Mouse (Mus musculus) right cerebral cortex, postnatal 25 days (tissue): ENCODE measurements around the gene Vezf1.
"Not testable (repeated sequence)": the region's sequence is repeated elsewhere in the genome, so short reads cannot be mapped to it uniquely, and the experiment has no call there.

ENCODE experiments used
- DNase-seq: peaks from one replicate; pipeline ENCODE4 v3.0.0; 2022

Vezf1 gene

DNA sequence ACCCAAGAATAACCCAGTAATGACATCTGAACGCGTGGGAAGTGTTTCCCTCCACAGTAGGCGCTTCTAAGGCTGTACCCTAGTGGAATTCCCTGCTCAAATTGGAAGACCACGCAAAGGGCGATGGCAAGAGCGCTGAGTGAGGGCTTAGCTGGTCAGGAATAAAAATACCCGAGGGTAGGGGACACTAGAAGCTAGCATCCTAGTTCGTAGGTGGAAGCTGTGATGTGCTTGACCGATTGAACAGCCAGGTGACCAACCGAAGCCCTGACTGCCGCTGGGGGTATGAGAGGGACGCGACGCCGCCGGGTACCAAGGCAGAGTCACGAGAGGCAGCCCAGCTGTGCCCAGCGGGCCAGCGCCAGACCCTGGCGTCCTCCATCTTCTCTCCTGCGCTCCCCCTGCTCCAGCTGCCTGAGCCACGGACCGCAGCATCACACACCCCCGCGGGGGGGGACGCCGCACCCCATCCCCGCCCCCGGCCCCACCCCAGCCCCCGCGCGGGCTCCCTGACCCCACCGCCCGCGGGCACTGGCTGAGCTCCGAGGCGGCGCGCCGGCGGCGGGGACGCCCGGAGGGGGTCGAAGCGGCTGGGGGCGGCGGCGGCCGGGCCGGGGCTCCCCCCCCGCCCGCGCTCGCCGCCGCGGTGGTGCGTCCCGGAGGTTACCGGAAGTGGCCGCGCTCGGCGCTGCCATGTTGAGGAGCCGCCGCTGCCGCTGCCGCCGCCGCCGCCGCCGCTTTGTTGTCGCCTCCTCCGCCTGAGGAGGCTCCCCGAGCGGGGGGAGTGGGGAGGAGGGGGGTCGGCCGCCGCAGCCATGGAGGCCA is at the start of gene Vezf1:
Gene Vezf1, plus strand, starts transcription at position 694 of the 825 bp plus-strand sequence.
- peak; percentile 74 for DNase-seq

DNA sequence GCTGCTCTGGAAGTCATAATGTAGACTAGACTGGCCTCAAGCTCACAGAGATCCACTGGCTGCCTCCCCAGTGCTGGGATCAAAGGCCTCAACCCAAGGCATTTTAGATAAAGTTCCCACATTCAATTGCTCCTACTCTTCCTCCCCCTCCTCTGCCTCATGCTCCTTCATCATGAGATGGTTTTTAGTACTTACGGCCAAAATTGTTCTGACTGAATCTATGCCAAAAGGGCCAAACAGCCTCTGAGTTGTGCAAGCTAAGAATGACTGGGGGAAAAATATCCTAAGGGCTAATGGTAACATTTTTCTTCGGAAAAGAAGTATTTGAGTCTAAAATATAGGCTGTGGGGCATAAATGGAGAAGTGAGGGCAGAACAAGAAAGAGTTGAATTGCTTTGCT is 44.1 kb upstream of the Vezf1 start:
- DNase-seq, result no peak

DNA sequence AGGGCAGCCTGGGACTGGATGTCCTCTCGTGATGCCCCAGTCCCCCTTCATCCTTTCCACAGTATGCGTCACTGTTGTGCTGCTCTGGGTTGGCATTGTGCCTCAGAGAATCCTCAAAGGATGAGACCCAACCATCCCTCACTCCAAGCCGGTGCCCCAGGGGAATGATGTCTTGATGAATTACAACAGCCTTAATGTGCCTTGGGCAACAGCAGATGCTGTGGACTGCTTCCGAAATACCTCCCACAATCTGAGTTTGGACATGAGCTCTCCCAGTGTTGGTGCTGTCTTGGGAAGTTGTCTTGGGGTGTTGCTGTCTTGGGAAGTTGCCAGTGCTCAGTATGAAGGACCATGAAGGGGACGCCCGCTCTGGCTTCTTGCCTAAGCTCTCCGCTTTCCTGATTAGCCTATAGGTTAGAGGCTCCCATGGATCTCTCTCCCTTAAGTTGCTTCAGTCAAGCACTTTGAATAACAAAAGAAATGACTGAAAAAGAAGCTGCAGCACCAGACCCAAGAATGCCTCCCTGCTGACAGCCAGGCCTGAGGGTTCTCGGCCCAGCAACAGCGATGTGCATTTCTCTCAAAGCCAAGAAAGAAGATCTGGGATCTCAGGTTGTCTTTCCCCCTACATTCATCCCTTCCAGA is 40.6 kb upstream of the Vezf1 start:
- no peak for DNase-seq

DNA sequence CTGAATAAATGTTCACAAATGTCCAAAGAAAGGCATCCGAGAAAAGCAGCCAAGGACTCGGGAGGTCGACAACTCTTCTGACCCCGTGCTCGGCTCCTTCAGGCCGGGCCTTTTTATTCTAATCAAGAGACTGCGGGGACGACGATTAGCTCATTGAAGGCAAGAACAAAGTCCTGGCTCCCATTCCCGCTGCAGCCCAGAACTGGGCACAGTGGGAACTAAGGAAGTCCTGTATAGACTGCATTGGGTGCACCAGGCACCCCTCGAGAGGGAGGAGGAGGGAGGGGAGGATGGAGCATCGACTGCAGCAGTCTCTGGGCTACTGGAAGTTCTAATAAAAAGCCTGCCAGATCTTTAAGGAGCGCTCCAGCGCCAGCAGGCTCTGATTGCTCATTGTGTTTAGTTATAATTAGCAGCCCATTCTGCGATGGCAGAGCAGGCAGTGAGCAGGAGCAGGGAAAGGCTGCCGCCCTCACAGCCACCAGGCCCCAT is 39.8 kb upstream of the Vezf1 start:
- peak; percentile 59 for DNase-seq

DNA sequence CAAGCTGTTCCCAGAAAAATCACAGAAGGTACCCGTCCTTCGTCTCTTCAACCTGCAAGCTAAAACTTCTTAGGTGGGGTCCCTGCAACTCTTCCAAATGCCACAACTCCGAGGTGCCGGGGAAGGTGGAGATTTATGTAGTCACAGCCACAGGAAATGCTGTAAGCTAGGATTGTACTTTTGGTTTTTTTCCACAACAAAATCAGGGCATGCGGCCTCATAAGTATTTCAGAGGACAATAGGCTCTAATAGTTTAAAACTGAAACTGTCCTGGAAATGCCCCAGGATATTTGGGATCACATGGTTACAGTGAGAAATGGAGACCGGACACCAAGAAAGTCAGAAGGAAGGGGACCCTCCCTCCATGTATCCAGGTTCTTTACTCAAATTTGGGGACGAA is 37.9 kb upstream of the Vezf1 start:
- no peak for DNase-seq

DNA sequence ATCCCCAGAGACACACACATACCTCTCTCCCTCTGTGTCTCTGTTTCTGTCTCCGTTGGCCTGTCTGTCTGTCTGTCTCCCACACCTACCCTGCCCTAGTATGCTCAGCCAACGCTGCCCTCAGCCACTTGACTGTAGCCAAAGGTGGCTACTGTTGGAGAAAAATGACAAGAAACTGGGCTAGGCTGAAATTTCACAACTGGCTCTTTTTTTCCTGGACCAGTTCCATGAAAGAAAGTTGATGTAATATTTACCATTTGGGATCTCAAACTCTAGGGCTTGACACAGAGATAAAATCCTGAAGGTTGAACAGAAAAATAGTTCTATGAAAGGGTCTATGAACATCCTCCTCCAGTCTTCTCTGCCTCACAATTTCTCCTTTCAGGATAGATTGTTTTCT is 37.2 kb upstream of the Vezf1 start:
- DNase-seq, result no peak

DNA sequence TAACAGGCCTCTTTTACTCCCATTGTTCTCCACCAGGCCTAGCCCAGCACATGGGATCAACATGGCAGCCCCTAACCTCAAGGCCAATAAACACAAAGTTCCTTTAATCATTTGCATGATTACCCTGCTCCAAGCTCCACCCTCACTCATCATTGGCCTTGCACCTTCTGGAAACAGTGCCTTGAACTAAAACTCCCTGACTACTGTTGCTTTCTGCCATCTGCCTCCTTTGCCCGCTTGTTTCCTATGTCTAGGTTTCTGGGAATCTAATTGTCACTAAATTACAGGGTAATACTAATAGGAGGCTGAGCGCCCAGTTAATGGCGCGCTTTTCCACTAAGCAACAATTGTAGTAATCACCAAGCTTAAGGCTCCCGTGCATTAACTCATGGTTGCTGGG is 36.3 kb upstream of the Vezf1 start:
- no peak for DNase-seq

DNA sequence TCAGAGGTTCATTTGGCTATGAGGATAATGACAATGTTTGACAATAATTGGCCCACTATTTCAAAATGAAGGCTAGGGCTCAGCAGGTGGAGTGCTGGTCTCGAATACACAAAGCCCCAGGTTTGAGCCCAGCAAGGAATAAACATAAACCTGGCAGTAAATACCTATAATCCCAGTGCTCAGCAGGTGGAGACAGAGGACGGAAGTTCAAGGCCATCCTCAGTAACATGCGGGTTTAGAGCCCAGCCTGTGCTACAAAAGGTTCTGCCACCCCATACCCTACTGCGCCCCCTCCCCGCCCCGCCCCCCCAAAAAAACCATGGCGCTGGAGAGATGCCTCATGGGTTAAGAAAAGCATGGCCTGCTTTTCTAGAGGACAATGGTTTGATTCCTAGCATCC is 32.1 kb upstream of the Vezf1 start:
- no peak for DNase-seq

DNA sequence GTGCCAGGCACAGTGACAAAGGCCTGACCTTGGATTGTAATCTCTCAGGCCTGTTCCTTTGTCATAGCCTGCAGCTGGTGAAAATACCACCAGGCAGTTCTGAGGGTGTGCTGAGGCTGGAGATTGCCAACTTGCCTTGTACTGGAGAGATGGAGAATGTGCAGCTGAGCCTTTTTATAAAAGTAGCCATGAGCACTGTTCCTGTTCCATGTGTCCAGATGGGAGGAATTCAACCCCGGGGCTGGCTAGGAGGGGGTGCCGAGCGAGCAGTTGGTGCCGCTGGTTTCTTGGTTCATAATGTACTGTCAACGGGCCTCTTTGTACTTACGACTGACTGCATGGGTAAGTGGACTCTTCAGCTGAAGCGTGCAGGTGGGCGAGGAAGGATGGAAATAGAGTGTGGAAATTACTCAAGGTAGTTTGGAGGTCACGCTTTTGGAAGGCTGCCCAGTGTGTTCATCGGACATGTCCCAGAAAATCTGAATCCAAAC is 31.3 kb upstream of the Vezf1 start:
- no peak for DNase-seq

DNA sequence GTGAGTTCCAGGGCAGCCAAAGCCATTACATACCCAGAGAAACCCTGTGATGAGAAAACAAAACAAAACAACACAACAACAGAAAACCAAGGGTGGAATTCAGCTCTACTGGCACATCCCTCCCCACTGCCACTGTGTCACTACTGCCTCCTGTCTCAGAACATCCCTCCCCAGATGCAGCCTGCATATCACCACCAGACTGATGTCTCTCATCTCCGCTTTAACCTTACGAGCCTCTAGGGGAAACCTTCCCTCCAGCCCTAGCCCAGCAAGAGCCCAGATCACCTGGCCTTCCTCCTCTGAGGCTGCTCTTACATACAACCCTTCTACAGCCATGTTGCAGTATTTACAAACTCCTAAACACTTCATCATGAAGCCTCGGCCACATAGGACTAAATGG is 30.7 kb upstream of the Vezf1 start:
- no peak for DNase-seq

DNA sequence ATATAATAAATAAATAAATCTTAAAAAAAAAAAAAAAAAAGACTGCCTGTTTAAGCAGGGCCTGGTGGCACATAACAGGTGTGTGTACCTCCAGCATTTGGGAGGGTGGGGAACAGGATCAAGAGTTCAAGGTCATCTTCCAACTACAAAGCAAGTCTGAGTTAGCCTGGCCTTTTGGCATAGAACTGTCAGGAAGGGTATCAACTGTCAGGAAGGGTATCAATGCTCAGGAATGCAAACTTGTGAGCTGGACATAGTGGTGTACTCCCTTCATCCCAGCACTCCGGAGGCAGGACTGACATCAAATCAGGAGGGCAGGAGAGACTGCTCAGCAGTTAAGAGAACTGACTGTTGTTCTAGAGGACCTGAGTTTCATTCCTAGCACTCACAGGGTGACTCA is 29.0 kb upstream of the Vezf1 start:
- no peak for DNase-seq

DNA sequence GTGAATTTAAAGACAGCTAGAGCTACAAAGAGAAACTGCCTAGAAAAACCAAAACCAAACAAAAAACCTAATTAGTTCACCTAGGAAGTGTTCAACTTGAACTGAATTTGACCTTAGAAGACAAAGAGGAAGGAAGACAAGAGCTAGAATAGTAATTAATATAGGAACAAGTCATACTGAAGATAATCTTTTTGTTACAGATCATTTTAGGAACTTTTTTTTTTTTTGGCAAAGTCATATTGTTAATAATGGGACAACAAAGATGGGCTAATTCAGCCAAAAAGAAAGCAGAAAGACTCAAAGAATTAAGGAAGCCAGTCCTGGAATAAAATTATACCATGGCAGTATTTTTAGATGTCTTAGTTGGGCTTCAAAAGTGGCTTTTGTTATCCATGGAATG is 23.8 kb upstream of the Vezf1 start:
- no peak for DNase-seq

DNA sequence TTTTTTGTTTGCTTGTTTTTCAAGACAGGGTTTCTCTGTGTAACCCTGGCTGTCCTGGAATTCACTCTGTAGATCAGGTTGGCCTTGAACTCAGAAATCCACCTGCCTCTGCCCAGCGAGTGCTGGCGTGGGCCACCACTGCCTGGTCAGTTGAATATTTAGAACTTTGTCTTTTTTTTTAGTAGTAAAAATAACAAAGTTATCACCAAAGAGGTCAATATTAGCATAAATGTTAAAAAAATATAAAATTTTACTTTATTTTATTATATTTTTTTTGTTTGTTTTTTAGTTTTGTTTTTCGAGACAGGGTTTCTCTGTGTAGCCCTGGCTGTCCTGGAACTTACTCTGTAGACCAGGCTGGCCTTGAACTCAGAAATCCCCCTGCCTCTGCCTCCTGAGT is 22.9 kb upstream of the Vezf1 start:
- not testable (repeated sequence) for DNase-seq

DNA sequence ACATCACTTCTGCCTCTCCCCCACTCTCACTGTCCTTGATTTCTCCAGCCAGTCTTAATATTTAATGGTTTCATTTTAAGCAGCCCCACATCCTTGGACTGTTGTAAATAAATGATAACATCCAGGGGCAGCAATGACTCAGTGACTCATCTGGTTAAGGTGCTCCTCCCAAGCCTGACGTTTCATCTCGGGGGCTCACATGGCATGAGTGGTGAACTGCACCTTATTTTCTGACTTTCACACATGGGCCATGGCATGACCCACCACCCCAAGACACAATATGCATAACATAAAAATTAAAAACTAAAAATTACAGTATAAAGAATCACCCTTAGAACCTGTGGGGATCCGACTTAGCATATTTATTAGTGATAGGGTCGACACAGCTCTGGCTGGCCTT is 22.2 kb upstream of the Vezf1 start:
- no peak for DNase-seq

DNA sequence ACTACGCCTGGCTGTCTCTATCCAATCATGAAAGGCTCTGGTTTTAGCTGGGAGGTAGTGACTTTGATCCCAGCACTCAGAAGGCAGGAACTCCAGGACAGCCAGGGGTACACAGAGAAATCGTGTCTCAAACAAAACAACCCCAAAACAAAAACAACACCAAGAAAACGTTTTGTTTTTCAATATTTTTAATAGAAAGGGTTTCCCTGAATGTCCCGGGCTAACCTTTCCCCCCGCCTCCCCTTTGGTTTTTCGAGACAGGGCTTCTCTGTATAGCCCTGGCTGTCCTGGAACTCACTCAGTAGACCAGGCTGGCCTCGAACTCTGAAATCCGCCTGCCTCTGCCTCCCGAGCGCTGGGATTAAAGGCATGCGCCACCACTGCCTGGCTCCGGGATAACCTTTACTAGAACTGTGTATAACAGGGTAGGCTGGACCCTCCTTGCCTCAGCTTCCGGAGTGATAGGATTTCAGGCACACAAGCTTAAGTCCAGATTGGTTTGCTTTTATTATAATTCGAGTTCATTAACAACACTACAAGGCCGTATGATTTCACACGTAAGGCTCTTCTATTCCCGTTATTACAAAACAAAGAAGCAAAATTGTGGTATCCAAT is 21.6 kb upstream of the Vezf1 start:
- no peak for DNase-seq

DNA sequence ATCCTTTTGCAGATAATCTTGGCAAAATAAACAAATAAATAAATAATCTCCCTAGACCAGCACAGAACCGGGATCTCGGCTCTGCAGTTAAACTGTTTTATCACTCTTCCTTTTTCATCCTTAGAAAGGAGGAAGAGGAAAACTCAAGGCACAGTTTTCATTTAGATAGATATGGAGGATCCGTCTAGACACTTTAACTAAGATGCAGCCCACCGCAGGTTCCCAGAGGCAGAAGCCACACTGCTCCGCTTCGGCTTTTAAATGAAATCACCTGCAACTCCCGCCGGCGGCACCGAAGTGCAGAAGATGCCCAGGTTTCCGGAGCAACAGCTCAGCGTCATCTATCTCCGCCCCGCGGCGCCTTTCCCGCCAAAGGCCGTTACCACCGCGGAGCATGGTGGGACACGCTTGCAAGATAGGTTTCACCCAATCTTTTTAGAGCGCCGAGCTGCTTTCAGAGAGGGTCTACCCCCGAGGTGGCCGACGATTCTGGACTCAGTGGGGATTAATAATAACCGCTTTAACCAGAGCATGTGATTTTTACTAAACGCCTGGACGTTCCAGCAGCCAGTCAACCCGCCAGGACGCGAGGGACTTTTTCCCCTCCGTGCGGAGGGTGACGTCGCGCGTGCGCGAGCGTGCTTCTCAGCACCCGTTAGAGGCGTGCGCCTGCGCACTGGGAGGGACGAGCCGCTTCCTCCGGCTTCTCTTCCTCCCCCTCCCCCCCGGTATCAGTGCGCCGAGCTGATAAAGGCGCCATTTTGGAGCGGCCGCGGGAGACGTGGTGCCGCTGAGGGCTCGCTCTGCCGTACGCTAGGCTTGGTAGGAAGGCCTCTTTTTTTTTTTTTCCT is 20.9 kb upstream of the Vezf1 start, which contains the start of gene Srsf1:
Gene Srsf1, plus strand, starts transcription at position 430 of the 851 bp plus-strand sequence.
- peak; percentile 97 for DNase-seq

DNA sequence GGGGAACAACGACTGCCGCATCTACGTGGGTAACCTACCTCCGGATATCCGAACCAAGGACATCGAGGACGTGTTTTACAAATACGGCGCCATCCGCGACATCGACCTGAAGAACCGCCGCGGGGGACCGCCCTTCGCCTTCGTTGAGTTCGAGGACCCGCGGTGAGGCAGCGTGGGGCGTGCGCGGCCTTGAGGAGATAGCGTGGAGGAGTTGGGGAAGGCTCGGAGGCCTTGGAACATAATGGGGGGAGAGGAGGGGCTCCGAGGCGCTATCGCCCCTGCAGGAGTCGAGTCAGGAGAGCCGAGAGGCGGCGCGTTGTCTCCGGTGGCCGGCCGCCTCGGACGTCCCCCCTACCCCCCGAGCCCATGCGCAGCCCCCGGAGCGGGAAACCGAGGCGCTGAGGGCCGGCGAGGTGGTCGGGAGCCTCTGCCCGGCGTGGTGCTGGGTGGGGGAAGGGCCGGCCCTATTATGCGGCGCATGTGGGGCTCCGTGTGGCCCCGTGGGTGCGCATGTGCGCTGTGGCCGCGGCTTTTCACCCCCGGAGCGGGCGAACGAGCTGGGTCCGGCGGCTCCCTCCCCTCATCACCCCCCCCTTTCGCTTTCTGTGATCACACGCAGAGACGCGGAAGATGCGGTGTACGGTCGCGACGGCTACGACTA is 20.1 kb upstream of the Vezf1 start:
- DNase-seq, result peak; percentile 76

DNA sequence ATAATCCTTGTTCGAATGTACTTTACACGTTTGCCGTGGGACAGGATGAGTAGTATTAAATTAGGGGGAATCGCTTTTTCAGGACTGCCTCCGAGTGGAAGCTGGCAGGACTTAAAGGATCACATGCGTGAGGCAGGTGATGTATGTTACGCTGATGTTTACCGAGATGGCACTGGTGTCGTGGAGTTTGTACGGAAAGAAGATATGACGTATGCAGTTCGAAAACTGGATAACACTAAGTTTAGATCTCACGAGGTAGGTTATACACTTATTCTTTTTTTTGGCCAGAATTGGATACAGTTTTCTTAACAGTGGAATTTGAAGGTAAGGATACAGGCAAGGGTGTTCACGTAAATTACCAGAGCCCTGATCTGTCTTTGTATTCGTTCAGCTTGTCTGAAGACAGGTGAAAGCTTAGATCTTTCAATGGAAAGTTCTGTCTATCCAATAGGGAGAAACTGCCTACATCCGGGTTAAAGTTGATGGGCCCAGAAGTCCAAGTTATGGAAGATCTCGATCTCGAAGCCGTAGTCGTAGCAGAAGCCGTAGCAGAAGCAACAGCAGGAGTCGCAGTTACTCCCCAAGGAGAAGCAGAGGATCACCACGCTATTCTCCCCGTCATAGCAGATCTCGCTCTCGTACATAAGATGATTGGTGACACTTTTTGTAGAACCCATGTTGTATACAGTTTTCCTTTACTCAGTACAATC is 19.0 kb upstream of the Vezf1 start:
- no peak for DNase-seq

DNA sequence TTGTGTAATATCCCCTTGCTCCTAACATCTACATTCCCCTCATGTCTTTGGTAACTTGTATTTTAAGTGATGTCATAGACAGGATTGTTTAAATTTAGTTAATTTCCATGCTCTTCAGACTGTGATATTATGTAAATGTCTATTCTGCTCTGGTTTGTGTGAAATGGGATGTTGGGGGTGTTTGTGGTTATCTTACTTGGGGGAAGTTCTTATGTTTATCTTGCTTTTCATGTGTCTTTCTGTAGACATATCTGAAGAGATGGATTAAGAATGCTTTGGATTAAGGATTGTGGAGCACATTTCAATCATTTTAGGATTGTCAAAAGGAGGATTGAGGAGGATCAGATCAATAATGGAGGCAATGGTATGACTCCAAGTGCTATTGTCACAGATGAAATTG is 18.3 kb upstream of the Vezf1 start:
- no peak for DNase-seq

DNA sequence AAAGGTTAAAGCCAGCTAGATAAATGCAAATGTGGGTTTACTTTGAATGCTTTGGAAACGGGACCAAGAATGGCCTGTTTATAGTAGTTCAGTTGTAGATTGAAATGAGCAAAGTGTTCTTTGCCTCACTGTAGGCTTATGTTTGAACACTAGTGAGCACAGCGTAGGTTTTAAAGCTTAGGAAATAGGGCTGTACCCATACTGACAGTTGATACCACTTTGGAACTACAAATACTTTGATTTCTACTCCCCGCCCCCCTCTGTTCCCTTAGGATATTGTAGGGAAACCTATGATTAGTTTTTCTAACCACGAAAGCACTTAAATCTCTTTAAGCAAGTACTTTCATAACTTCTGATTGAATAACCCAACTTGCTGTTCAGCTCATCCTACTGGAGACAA is 15.4 kb upstream of the Vezf1 start:
- no peak for DNase-seq

DNA sequence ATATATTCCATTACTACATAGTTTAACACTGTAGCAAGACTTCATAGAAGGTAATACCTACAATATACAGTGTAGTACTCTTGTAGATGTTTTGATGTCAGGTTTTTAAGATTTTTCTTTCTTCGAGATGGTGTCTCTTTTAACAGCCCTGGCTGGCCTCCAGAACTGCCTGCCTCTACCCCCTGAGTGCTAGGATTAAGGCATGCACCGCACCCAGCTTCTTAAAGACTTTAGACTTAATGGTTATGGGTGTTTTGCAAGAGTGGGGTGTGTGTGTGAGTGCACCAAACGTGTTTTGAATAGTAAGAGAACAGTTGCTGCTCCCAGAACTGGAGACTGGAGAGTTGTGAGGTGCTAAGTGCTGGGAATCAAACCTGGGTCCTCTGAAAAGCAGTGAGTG is 14.3 kb upstream of the Vezf1 start:
- no peak for DNase-seq

DNA sequence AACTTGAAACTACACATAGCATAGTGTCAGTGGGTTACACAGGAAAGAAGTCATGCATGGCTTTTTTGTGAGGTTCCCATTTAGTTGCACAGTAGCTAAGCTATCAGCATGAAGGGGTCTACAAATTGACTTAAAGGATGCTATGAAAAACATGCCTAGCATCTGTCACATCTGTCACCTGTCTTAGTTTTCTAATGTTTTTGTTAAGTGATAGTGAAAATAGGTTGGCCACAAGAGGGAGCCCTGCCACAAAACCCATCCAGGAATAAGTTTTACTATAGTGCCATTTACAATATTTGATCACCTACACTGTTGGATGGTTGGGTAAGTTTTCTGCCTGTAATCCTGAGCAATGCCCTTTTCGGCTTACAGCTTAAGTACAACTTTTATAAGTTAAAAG is 13.5 kb upstream of the Vezf1 start:
- DNase-seq, result no peak
